Mouse (Mus musculus): ENCODE results near the gene Dnaaf1. TPM values are rescaled to one million over a fixed set of nuclear protein-coding genes. Genes with fewer than 3 reads are reported as not detected.

Dnaaf1 gene
- polyA plus RNA-seq, 1 experiment = 5.3 TPM

- Histone ChIP-seq H3K4me1 (ENCODE audit: control insufficient read depth, insufficient read depth, low read length) (peaks cover 5% of the 10 kb centered on the region), H3K4me3 (replicated peaks; ENCODE audit: extremely low read depth, low read depth, low read length) (no peak overlapping the region)
- TF ChIP-seq CTCF (IDR thresholded peaks at IDR 0.05; ENCODE audit: insufficient read depth, low read length) = no peak
- TF ChIP-seq POLR2A (IDR thresholded peaks at IDR 0.05; ENCODE audit: borderline replicate concordance, extremely low read depth, low read depth, low read length) = no peak
- 87% methylated on average over 4 of the region's 4 CpGs for WGBS
- no peak for DNase-seq
These were observed 62.3 kb downstream of the Dnaaf1 start for GRCm38 (mm10) chr8:119637381-119637780.

GRCm38 (mm10) chr8:119638261-119638660 is 63.2 kb downstream of the Dnaaf1 start:
- Histone ChIP-seq H3K4me3 (replicated peaks; ENCODE audit: extremely low read depth, low read depth, low read length) (no peak overlapping the region), H3K4me1 (ENCODE audit: control insufficient read depth, insufficient read depth, low read length) (peaks cover 5% of the 10 kb centered on the region)
- TF ChIP-seq POLR2A (IDR thresholded peaks at IDR 0.05; ENCODE audit: borderline replicate concordance, extremely low read depth, low read depth, low read length) (no peak), CTCF (IDR thresholded peaks at IDR 0.05; ENCODE audit: insufficient read depth, low read length) (no peak)
- no peak for DNase-seq
- 72% methylated on average over 6 of the region's 6 CpGs for WGBS

GRCm38 (mm10) chr8:119639798-119640197 is 64.8 kb downstream of the Dnaaf1 start:
- Histone ChIP-seq H3K4me3 (replicated peaks; ENCODE audit: extremely low read depth, low read depth, low read length) (no peak overlapping the region), H3K4me1 (ENCODE audit: control insufficient read depth, insufficient read depth, low read length) (peaks cover 5% of the 10 kb centered on the region)
- WGBS = 64% methylated on average over 7 of the region's 7 CpGs
- no peak for DNase-seq
- TF ChIP-seq CTCF (IDR thresholded peaks at IDR 0.05; ENCODE audit: insufficient read depth, low read length) (no peak), POLR2A (IDR thresholded peaks at IDR 0.05; ENCODE audit: borderline replicate concordance, extremely low read depth, low read depth, low read length) (no peak)

- TF ChIP-seq CTCF (IDR thresholded peaks at IDR 0.05; ENCODE audit: insufficient read depth, low read length) = no peak
- TF ChIP-seq POLR2A (IDR thresholded peaks at IDR 0.05; ENCODE audit: borderline replicate concordance, extremely low read depth, low read depth, low read length) = no peak
- Histone ChIP-seq H3K4me3 (replicated peaks; ENCODE audit: extremely low read depth, low read depth, low read length) (no peak overlapping the region), H3K4me1 (ENCODE audit: control insufficient read depth, insufficient read depth, low read length) (no peaks in the 10 kb centered on the region)
- 82% methylated on average over 5 of the region's 5 CpGs for WGBS
- DNase-seq = no peak
These were observed 66.0 kb downstream of the Dnaaf1 start for GRCm38 (mm10) chr8:119641058-119641457.

GRCm38 (mm10) chr8:119642960-119643359 is 67.9 kb downstream of the Dnaaf1 start:
- WGBS = 97% methylated on average over 1 of the region's 1 CpGs

GRCm38 (mm10) chr8:119644429-119644960 is 69.5 kb downstream of the Dnaaf1 start:
- H3K4me3 ChIP-seq (replicated peaks; ENCODE audit: extremely low read depth, low read depth, low read length) = no peak overlapping the region
- DNase-seq = no peak
- H3K4me1 ChIP-seq (ENCODE audit: control insufficient read depth, insufficient read depth, low read length) = no peaks in the 10 kb centered on the region
- TF ChIP-seq CTCF (IDR thresholded peaks at IDR 0.05; ENCODE audit: insufficient read depth, low read length) (no peak), POLR2A (IDR thresholded peaks at IDR 0.05; ENCODE audit: borderline replicate concordance, extremely low read depth, low read depth, low read length) (no peak)
- WGBS = 80% methylated on average over 17 of the region's 17 CpGs

More at GRCm38 (mm10) chr8:119642960-119643359, 67.9 kb downstream of the Dnaaf1 start:
- Histone ChIP-seq H3K4me1 (ENCODE audit: control insufficient read depth, insufficient read depth, low read length) (no peaks in the 10 kb centered on the region), H3K4me3 (replicated peaks; ENCODE audit: extremely low read depth, low read depth, low read length) (no peak overlapping the region)
- no peak for TF ChIP-seq POLR2A (IDR thresholded peaks at IDR 0.05; ENCODE audit: borderline replicate concordance, extremely low read depth, low read depth, low read length)
- no peak for TF ChIP-seq CTCF (IDR thresholded peaks at IDR 0.05; ENCODE audit: insufficient read depth, low read length)
- DNase-seq = no peak

- no peak for DNase-seq
- WGBS = 71% methylated on average over 18 of the region's 18 CpGs
- TF ChIP-seq POLR2A (IDR thresholded peaks at IDR 0.05; ENCODE audit: borderline replicate concordance, extremely low read depth, low read depth, low read length) = no peak
- Histone ChIP-seq H3K4me1 (ENCODE audit: control insufficient read depth, insufficient read depth, low read length) (no peaks in the 10 kb centered on the region), H3K4me3 (replicated peaks; ENCODE audit: extremely low read depth, low read depth, low read length) (no peak overlapping the region)
These were observed 70.1 kb downstream of the Dnaaf1 start for GRCm38 (mm10) chr8:119644981-119645597.

GRCm38 (mm10) chr8:119646197-119646596 is 71.2 kb downstream of the Dnaaf1 start:
- 65% methylated on average over 3 of the region's 3 CpGs for WGBS
- TF ChIP-seq CTCF (IDR thresholded peaks at IDR 0.05; ENCODE audit: insufficient read depth, low read length) (peak; percentile 11; the same call in 1 of the 2 replicates), POLR2A (IDR thresholded peaks at IDR 0.05; ENCODE audit: borderline replicate concordance, extremely low read depth, low read depth, low read length) (no peak)

GRCm38 (mm10) chr8:119646846-119647245 is 71.8 kb downstream of the Dnaaf1 start:
- H3K4me1 ChIP-seq (ENCODE audit: control insufficient read depth, insufficient read depth, low read length) = no peaks in the 10 kb centered on the region
- TF ChIP-seq CTCF (IDR thresholded peaks at IDR 0.05; ENCODE audit: insufficient read depth, low read length) (no peak), POLR2A (IDR thresholded peaks at IDR 0.05; ENCODE audit: borderline replicate concordance, extremely low read depth, low read depth, low read length) (no peak)
- no peak overlapping the region for H3K4me3 ChIP-seq (replicated peaks; ENCODE audit: extremely low read depth, low read depth, low read length)
- no peak for DNase-seq
- WGBS = 64% methylated on average over 7 of the region's 7 CpGs

More at GRCm38 (mm10) chr8:119646197-119646596, 71.2 kb downstream of the Dnaaf1 start:
- Histone ChIP-seq H3K4me1 (ENCODE audit: control insufficient read depth, insufficient read depth, low read length) (no peaks in the 10 kb centered on the region), H3K4me3 (replicated peaks; ENCODE audit: extremely low read depth, low read depth, low read length) (no peak overlapping the region)
- no peak for DNase-seq

Other genes with a start within 250 kb of the Dnaaf1 start
- gene Hsbp1, start 230.7 kb upstream of the Dnaaf1 start, polyA plus RNA-seq (2012; rRNA removed) = 90.7 and 130 TPM in 2 replicates
- 26.9 and 32.0 TPM in 2 replicates for gene Mlycd, start 180.4 kb upstream of the Dnaaf1 start, polyA plus RNA-seq (2012; rRNA removed)
- gene Osgin1, start 141.1 kb upstream of the Dnaaf1 start, polyA plus RNA-seq (2012; rRNA removed) = 48.8 and 57.9 TPM in 2 replicates
- 0.63 and 1.0 TPM in 2 replicates for gene Necab2, start 128.5 kb upstream of the Dnaaf1 start, polyA plus RNA-seq (2012; rRNA removed)
- gene Slc38a8, start 73.5 kb upstream of the Dnaaf1 start, polyA plus RNA-seq (2012; rRNA removed) = 0.14 TPM in 1 of 2 replicates, not detected in the other
- gene Mbtps1, start 16.5 kb upstream of the Dnaaf1 start, polyA plus RNA-seq (2012; rRNA removed) = 76.6 and 87.4 TPM in 2 replicates
- 24.1 and 27.7 TPM in 2 replicates for gene Hsdl1, start 52 bp upstream of the Dnaaf1 start, polyA plus RNA-seq (2012; rRNA removed)
- gene Taf1c, start 30.0 kb downstream of the Dnaaf1 start, polyA plus RNA-seq (2012; rRNA removed) = 17.6 and 19.5 TPM in 2 replicates
- not detected in 2 replicates for gene Adad2, start 37.5 kb downstream of the Dnaaf1 start, polyA plus RNA-seq (2012; rRNA removed)
- 0.17 and 0.51 TPM in 2 replicates for gene Kcng4, start 60.4 kb downstream of the Dnaaf1 start, polyA plus RNA-seq (2012; rRNA removed)
- gene Wfdc1, start 91.1 kb downstream of the Dnaaf1 start, polyA plus RNA-seq (2012; rRNA removed) = 122 and 130 TPM in 2 replicates
- 5.4 and 7.2 TPM in 2 replicates for gene Atp2c2, start 124.8 kb downstream of the Dnaaf1 start, polyA plus RNA-seq (2012; rRNA removed)
- 10.2 and 10.8 TPM in 2 replicates for gene Tldc1, start 203.2 kb downstream of the Dnaaf1 start, polyA plus RNA-seq (2012; rRNA removed)

Measured in lung, adult 2 months (tissue).